Mouse (Mus musculus): ENCODE results near the gene Cdc42se1.

- no peak for TF ChIP-seq TAL1 (IDR thresholded peaks at IDR 0.05; ENCODE audit: low read length)
- no peak for TF ChIP-seq GATA1 (IDR thresholded peaks at IDR 0.05; ENCODE audit: low read length)
These were observed 19.3 kb downstream of the Cdc42se1 start for GRCm38 (mm10) chr3:95247660-95248336.

Data from erythroblast, embryonic 14.5 days (primary cell).